Mouse (Mus musculus): ENCODE measurements around the gene Fxyd4. TPM values are rescaled to one million over a fixed set of nuclear protein-coding genes. Genes with fewer than 3 reads are reported as not detected.

Gene Fxyd4
- total RNA-seq, 2 experiments from 2014 or later: not detected

GRCm38 (mm10) chr6:117918043-117918442 lies 19.4 kb downstream of the Fxyd4 start:
- DNase-seq (ENCODE audit: low spot score in 2 of 2): no peak

GRCm38 (mm10) chr6:117917576-117917975 lies 19.9 kb downstream of the Fxyd4 start:
- peak; percentile 46 to 48 for DNase-seq (ENCODE audit: low spot score in 2 of 2)

- DNase-seq (ENCODE audit: low spot score in 2 of 2): peak; percentile 71 to 74
These were observed 20.6 kb downstream of the Fxyd4 start for GRCm38 (mm10) chr6:117916737-117917426.

- no peak for DNase-seq (ENCODE audit: low spot score in 2 of 2)
These were observed 21.2 kb downstream of the Fxyd4 start for GRCm38 (mm10) chr6:117916205-117916736.

GRCm38 (mm10) chr6:117914541-117914940 lies 23.0 kb downstream of the Fxyd4 start:
- DNase-seq (ENCODE audit: low spot score in 2 of 2): no peak

GRCm38 (mm10) chr6:117910120-117910661 lies 27.3 kb downstream of the Fxyd4 start:
- DNase-seq (ENCODE audit: low spot score in 2 of 2): no peak

- no peak for DNase-seq (ENCODE audit: low spot score in 2 of 2)
These were observed 29.0 kb downstream of the Fxyd4 start for GRCm38 (mm10) chr6:117908424-117908900.

GRCm38 (mm10) chr6:117907979-117908355 lies 29.5 kb downstream of the Fxyd4 start:
- DNase-seq (ENCODE audit: low spot score in 2 of 2): no peak

- peak; percentile 85 to 89 for DNase-seq (ENCODE audit: low spot score in 2 of 2)
These were observed 30.1 kb downstream of the Fxyd4 start for GRCm38 (mm10) chr6:117907301-117907978.

GRCm38 (mm10) chr6:117906590-117907271 lies 30.8 kb downstream of the Fxyd4 start:
- peak; percentile 90 to 92 for DNase-seq (ENCODE audit: low spot score in 2 of 2)

- peak; percentile 41 to 69 for DNase-seq (ENCODE audit: low spot score in 2 of 2)
These were observed 31.4 kb downstream of the Fxyd4 start for GRCm38 (mm10) chr6:117906015-117906531.

GRCm38 (mm10) chr6:117905260-117905930 lies 32.1 kb downstream of the Fxyd4 start:
- DNase-seq (ENCODE audit: low spot score in 2 of 2): no peak

- DNase-seq (ENCODE audit: low spot score in 2 of 2): no peak
These were observed 33.7 kb downstream of the Fxyd4 start for GRCm38 (mm10) chr6:117903836-117904235.

GRCm38 (mm10) chr6:117902556-117902955 lies 34.9 kb downstream of the Fxyd4 start:
- DNase-seq (ENCODE audit: low spot score in 2 of 2): no peak

GRCm38 (mm10) chr6:117901510-117902402 lies 35.7 kb downstream of the Fxyd4 start:
- no peak for DNase-seq (ENCODE audit: low spot score in 2 of 2)

- no peak for DNase-seq (ENCODE audit: low spot score in 2 of 2)
These were observed 37.1 kb downstream of the Fxyd4 start, which contains the start of gene Hnrnpf for GRCm38 (mm10) chr6:117900126-117901080. Gene Hnrnpf (plus strand): TSS chr6:117900324.

GRCm38 (mm10) chr6:117897800-117898199 lies 39.7 kb downstream of the Fxyd4 start:
- DNase-seq (ENCODE audit: low spot score in 2 of 2): no peak

- no peak for DNase-seq (ENCODE audit: low spot score in 2 of 2)
These were observed 44.1 kb downstream of the Fxyd4 start for GRCm38 (mm10) chr6:117893435-117893834.
